Mouse (Mus musculus): Measurements from ENCODE around the gene Art1.

Gene Art1

GRCm38 (mm10) chr7:102101487-102101886, at the start of gene Art1:
Gene Art1, plus strand, starts transcription at chr7:102101743.
- DNase-seq (ENCODE audit: low read depth in 1 of 2, low spot score in 2 of 2), result no peak

GRCm38 (mm10) chr7:102061353-102061752, 40.2 kb upstream of the Art1 start:
- DNase-seq (ENCODE audit: low read depth in 1 of 2, low spot score in 2 of 2), result no peak

- no peak for DNase-seq (ENCODE audit: low read depth in 1 of 2, low spot score in 2 of 2)
Measured at GRCm38 (mm10) chr7:102062203-102062602, 39.3 kb upstream of the Art1 start.

- DNase-seq (ENCODE audit: low read depth in 1 of 2, low spot score in 2 of 2), result no peak
Measured at GRCm38 (mm10) chr7:102063891-102064290, 37.7 kb upstream of the Art1 start.

GRCm38 (mm10) chr7:102064655-102065045, 36.9 kb upstream of the Art1 start:
- DNase-seq (ENCODE audit: low read depth in 1 of 2, low spot score in 2 of 2), result no peak

GRCm38 (mm10) chr7:102065046-102065891, 36.3 kb upstream of the Art1 start, which contains the start of the genes Rnf121, Xndc1 and Xntrpc:
Gene Rnf121, minus strand, starts transcription at chr7:102065469.
Gene Xndc1, plus strand, starts transcription at chr7:102065511.
Gene Xntrpc, plus strand, starts transcription at chr7:102065713.
- peak; percentile 71 to 83 for DNase-seq (ENCODE audit: low read depth in 1 of 2, low spot score in 2 of 2)

- no peak for DNase-seq (ENCODE audit: low read depth in 1 of 2, low spot score in 2 of 2)
Measured at GRCm38 (mm10) chr7:102066363-102066762, 35.2 kb upstream of the Art1 start.

- DNase-seq (ENCODE audit: low read depth in 1 of 2, low spot score in 2 of 2), result no peak
Measured at GRCm38 (mm10) chr7:102076714-102077296, 24.7 kb upstream of the Art1 start.

- DNase-seq (ENCODE audit: low read depth in 1 of 2, low spot score in 2 of 2), result no peak
Measured at GRCm38 (mm10) chr7:102078517-102078916, 23.0 kb upstream of the Art1 start.

- DNase-seq (ENCODE audit: low read depth in 1 of 2, low spot score in 2 of 2), result no peak
Measured at GRCm38 (mm10) chr7:102080311-102080710, 21.2 kb upstream of the Art1 start.

- DNase-seq (ENCODE audit: low read depth in 1 of 2, low spot score in 2 of 2), result no peak
Measured at GRCm38 (mm10) chr7:102081784-102082183, 19.8 kb upstream of the Art1 start.

GRCm38 (mm10) chr7:102082816-102083215, 18.7 kb upstream of the Art1 start, which contains the start of gene Trpc2:
Gene Trpc2, plus strand, starts transcription at chr7:102083116.
- no peak for DNase-seq (ENCODE audit: low read depth in 1 of 2, low spot score in 2 of 2)

- DNase-seq (ENCODE audit: low read depth in 1 of 2, low spot score in 2 of 2), result no peak
Measured at GRCm38 (mm10) chr7:102084041-102084696, 17.4 kb upstream of the Art1 start.

GRCm38 (mm10) chr7:102087336-102087735, 14.2 kb upstream of the Art1 start:
- DNase-seq (ENCODE audit: low read depth in 1 of 2, low spot score in 2 of 2), result no peak

GRCm38 (mm10) chr7:102099760-102100661, 1.5 kb upstream of the Art1 start:
- DNase-seq (ENCODE audit: low read depth in 1 of 2, low spot score in 2 of 2), result no peak

- no peak for DNase-seq (ENCODE audit: low read depth in 1 of 2, low spot score in 2 of 2)
Measured at GRCm38 (mm10) chr7:102100868-102101267, 675 bp upstream of the Art1 start.

GRCm38 (mm10) chr7:102102241-102102640, 698 bp downstream of the Art1 start:
- no peak for DNase-seq (ENCODE audit: low read depth in 1 of 2, low spot score in 2 of 2)

- no peak for DNase-seq (ENCODE audit: low read depth in 1 of 2, low spot score in 2 of 2)
Measured at GRCm38 (mm10) chr7:102102696-102103095, 1.2 kb downstream of the Art1 start.

- no peak for DNase-seq (ENCODE audit: low read depth in 1 of 2, low spot score in 2 of 2)
Measured at GRCm38 (mm10) chr7:102103555-102103954, 2.0 kb downstream of the Art1 start.

- no peak for DNase-seq (ENCODE audit: low read depth in 1 of 2, low spot score in 2 of 2)
Measured at GRCm38 (mm10) chr7:102104126-102104525, 2.6 kb downstream of the Art1 start.

GRCm38 (mm10) chr7:102106700-102107141, 5.2 kb downstream of the Art1 start:
- no peak for DNase-seq (ENCODE audit: low read depth in 1 of 2, low spot score in 2 of 2)
